8 mouse cellular contexts compared by ENCODE assay signal in genomic region chr7:90302647-90303552, GRCm38 (mm10). TPM values are rescaled to one million over a fixed set of nuclear protein-coding genes. Genes with fewer than 3 reads are reported as not detected.
DNase-seq lines count a peak whose midpoint lies in the region; ATAC-seq lines count a peak whose summit lies in the region.

No protein-coding gene starts in this region.

- WGBS in heart, embryonic 14.5 days: 4% methylated on average over 27 of the region's 27 CpGs
- WGBS in limb, embryonic 10.5 days: under 1% methylated on average over 27 of the region's 27 CpGs

- H3K9ac ChIP-seq in heart, embryonic 14.5 days (ENCODE audit: low read length): peak overlapping the region; percentile 71

- H3K27me3 ChIP-seq in erythroblast, embryonic 14.5 days (ENCODE audit: control insufficient read depth): peaks cover 58% of the 10 kb centered on the region
- no peaks in the 10 kb centered on the region for H3K27me3 ChIP-seq in heart, embryonic 14.5 days (ENCODE audit: control insufficient read depth, insufficient read depth, low read length)
- H3K27me3 ChIP-seq in limb, embryonic 10.5 days (ENCODE audit: low read depth, poor library complexity, severe bottlenecking): peaks cover 45% of the 10 kb centered on the region

- no peaks in the 10 kb centered on the region for H3K36me3 ChIP-seq in erythroblast, embryonic 14.5 days (ENCODE audit: control insufficient read depth)
- no peaks in the 10 kb centered on the region for H3K36me3 ChIP-seq in heart, embryonic 14.5 days (ENCODE audit: control insufficient read depth, insufficient read depth, low read length)
- H3K36me3 ChIP-seq in limb, embryonic 10.5 days: no peaks in the 10 kb centered on the region

- no peak overlapping the region; a peak in 1 of 4 replicates for H3K27ac ChIP-seq in heart, embryonic 14.5 days (replicated peaks in 1 of 2; ENCODE audit: control insufficient read depth in 1 of 2, insufficient read depth in 1 of 2, low read depth in 2 of 2, low read length in 2 of 2)
- H3K27ac ChIP-seq in limb, embryonic 10.5 days: 0 out of 2 replicates have a peak overlapping the region, but pooled peaks have one; percentile 67

- no peak for ATAC-seq in erythroblast, adult 5-6 weeks (replicated peaks; ENCODE audit: low FRiP score, poor library complexity, severe bottlenecking)
- no peak for ATAC-seq in heart, embryonic 14.5 days (ENCODE audit: insufficient number of reproducible peaks, insufficient read depth, low FRiP score, low read depth)
- no peak for ATAC-seq in erythroid progenitor cell, adult 5-6 weeks (replicated peaks; ENCODE audit: low FRiP score, poor library complexity, severe bottlenecking)

- H3K4me2 ChIP-seq in heart, embryonic 14.5 days (ENCODE audit: low read length): peak overlapping the region; percentile 99

- H3K4me3 ChIP-seq in erythroblast, embryonic 14.5 days (replicated peaks): peak overlapping the region; percentile 9
- peak overlapping the region; percentile 65 to 73 for H3K4me3 ChIP-seq in heart, embryonic 14.5 days (ENCODE audit: control insufficient read depth in 1 of 2, insufficient read depth in 1 of 2, low read depth in 1 of 2, low read length in 2 of 2)
- peak overlapping the region; percentile 67 for H3K4me3 ChIP-seq in limb, embryonic 10.5 days

- H3K4me1 ChIP-seq in erythroblast, embryonic 14.5 days (ENCODE audit: control insufficient read depth): peaks cover 2% of the 10 kb centered on the region; the same call in 1 of the 2 replicates
- peaks cover 2 to 4% of the 10 kb centered on the region in 2 experiments; a peak in 1 of 4 replicates for H3K4me1 ChIP-seq in heart, embryonic 14.5 days (ENCODE audit: control insufficient read depth in 2 of 2, insufficient read depth in 2 of 2, low read length in 2 of 2)
- peaks cover 14% of the 10 kb centered on the region for H3K4me1 ChIP-seq in limb, embryonic 10.5 days

- no peaks in the 10 kb centered on the region; the same call in 1 of the 2 replicates for H3K9me3 ChIP-seq in erythroblast, embryonic 14.5 days (ENCODE audit: control insufficient read depth, low read length)
- H3K9me3 ChIP-seq in heart, embryonic 14.5 days (ENCODE audit: control insufficient read depth, low read length): no peaks in the 10 kb centered on the region
- H3K9me3 ChIP-seq in limb, embryonic 10.5 days (replicated peaks): no peaks in the 10 kb centered on the region

- peak; percentile 65 for DNase-seq in T-cell, adult 2 months (ENCODE audit: low spot score)
- DNase-seq in limb, embryonic 10.5 days (ENCODE audit: low spot score): peak; percentile 35
- peak; percentile 35 for DNase-seq in neural tube, embryonic 10.5 days (ENCODE audit: extremely low spot score, low spot score)
- no peak for DNase-seq in left cerebral cortex, adult 18-20 months (ENCODE audit: low spot score in 2 of 2)

RNA-seq across cellular contexts. Expression of gene Sytl2, which starts 0.8 kb away (rescaled TPM):
- 0.06 TPM in 1 of 2 replicates, not detected in the other for polyA plus RNA-seq in erythroblast, embryonic 14.5 days (2012)
- total RNA-seq in erythroblast, adult 5-6 weeks (2015; ENCODE audit: low replicate concordance): 0.38 and 0.63 TPM in 2 replicates
- 1.5 and 2.1 TPM in 2 replicates for total RNA-seq in erythroblast, adult 5-6 weeks (2017; ENCODE audit: low replicate concordance)
- 10.0 and 11.0 TPM in 2 replicates for polyA plus RNA-seq in heart, embryonic 14.5 days (2014; fragmentation: Nextera tagmentation; extraction: Ambion mirVana)
- 1.3 and 2.7 TPM in 2 replicates for polyA plus RNA-seq in limb, embryonic 10.5 days (2016; fragmentation: Nextera tagmentation; extraction: Ambion mirVana)
- total RNA-seq in erythroid progenitor cell, adult 5-6 weeks (2015; ENCODE audit: low replicate concordance): 2.9 TPM in 1 of 2 replicates, not detected in the other
- 0.61 and 2.7 TPM in 2 replicates for total RNA-seq in erythroid progenitor cell, adult 5-6 weeks (2017; ENCODE audit: low replicate concordance)
- total RNA-seq in left cerebral cortex, adult 18-20 months (2021): 10 to 100 TPM; 75.7 to 76.7 TPM

RNA-seq across cellular contexts. Expression of gene Ccdc83, which starts 37.3 kb away (rescaled TPM):
- not detected in 2 replicates for polyA plus RNA-seq in erythroblast, embryonic 14.5 days (2012)
- not detected in 2 replicates for total RNA-seq in erythroblast, adult 5-6 weeks (2015; ENCODE audit: low replicate concordance)
- not detected in 2 replicates for total RNA-seq in erythroblast, adult 5-6 weeks (2017; ENCODE audit: low replicate concordance)
- polyA plus RNA-seq in heart, embryonic 14.5 days (2014; fragmentation: Nextera tagmentation; extraction: Ambion mirVana): not detected in 2 replicates
- polyA plus RNA-seq in limb, embryonic 10.5 days (2016; fragmentation: Nextera tagmentation; extraction: Ambion mirVana): not detected in 2 replicates
- not detected in 2 replicates for total RNA-seq in erythroid progenitor cell, adult 5-6 weeks (2015; ENCODE audit: low replicate concordance)
- not detected in 2 replicates for total RNA-seq in erythroid progenitor cell, adult 5-6 weeks (2017; ENCODE audit: low replicate concordance)
- total RNA-seq in left cerebral cortex, adult 18-20 months (2021): not detected

Comparison
In these comparisons a context has a peak if more than half of its experiments do, and no peak if none do; other contexts are left out.
1. H3K4me3 ChIP-seq: peak in every context shown above with its lines; median percentile 69 in heart, embryonic 14.5 days; 67 in limb, embryonic 10.5 days; 9 in erythroblast, embryonic 14.5 days.
2. DNase-seq: peak in T-cell, adult 2 months (single experiment), limb, embryonic 10.5 days (single experiment) and neural tube, embryonic 10.5 days (single experiment); none in left cerebral cortex, adult 18-20 months (0 of 2).
3. RNA of gene Sytl2, which starts 0.8 kb away (total RNA-seq): 75.7 to 76.7 TPM in left cerebral cortex, adult 18-20 months; 0.61 to 2.9 TPM in erythroid progenitor cell, adult 5-6 weeks and 0.38 to 2.1 TPM in erythroblast, adult 5-6 weeks; every median in the first group is over 10 times any median in the second.